Mouse (Mus musculus) midbrain, embryonic 11.5 days (tissue): Measurements from ENCODE around the gene Vac14. TPM values are rescaled to one million over a fixed set of nuclear protein-coding genes. Genes with fewer than 3 reads are reported as not detected.
"Not testable (repeated sequence)": the region's sequence is repeated elsewhere in the genome, so short reads cannot be mapped to it uniquely, and the experiment has no call there.

Source experiments
- ATAC-seq: fragments of 200-750 bp; cut with Nextera tagmentation; 2 replicates; pipeline ENCODE4 v1.8.0; 2017; ENCODE audit warnings: moderate TSS enrichment, moderate library complexity; ENCODE audit not compliant: low FRiP score
- DNase-seq: peaks from one replicate; pipeline ENCODE4 v3.0.0; 2015; ENCODE audit warnings: low spot score; ENCODE audit errors: missing footprints
- H3K27ac ChIP-seq: fragments of 300-500 bp; sonication (generic); 2 replicates; pipeline ENCODE4 v1.5.1; 2014; ENCODE audit warnings: low read depth, low read length
- H3K27me3 ChIP-seq: fragments of 300-500 bp; sonication (generic); 2 replicates; pipeline ENCODE4 v1.6.1; 2014; ENCODE audit warnings: mild to moderate bottlenecking, low read length, moderate library complexity, mixed read lengths; ENCODE audit not compliant: control insufficient read depth, insufficient read depth
- H3K36me3 ChIP-seq: fragments of 300-500 bp; sonication (generic); 2 replicates; pipeline ENCODE4 v1.6.1; 2014; ENCODE audit warnings: mild to moderate bottlenecking, low read length, moderate library complexity, mixed read lengths; ENCODE audit not compliant: control insufficient read depth, insufficient read depth
- H3K4me1 ChIP-seq: fragments of 300-500 bp; sonication (generic); 2 replicates; pipeline ENCODE4 v1.6.1; 2014; ENCODE audit warnings: low read length; ENCODE audit not compliant: control insufficient read depth, insufficient read depth
- H3K4me2 ChIP-seq: fragments of 300-500 bp; sonication (generic); 2 replicates; pipeline ENCODE4 v1.6.1; 2014; ENCODE audit warnings: mild to moderate bottlenecking, moderate library complexity
- H3K4me3 ChIP-seq: fragments of 300-500 bp; sonication (generic); 2 replicates; pipeline ENCODE4 v1.5.1; 2014; ENCODE audit warnings: low read depth, low read length
- H3K9ac ChIP-seq: fragments of 300-500 bp; sonication (generic); 2 replicates; pipeline ENCODE4 v1.6.1; 2014; ENCODE audit warnings: low read length
- H3K9me3 ChIP-seq: fragments of 300-500 bp; sonication (generic); 2 replicates; pipeline ENCODE4 v1.6.1; 2016; ENCODE audit warnings: low read length; ENCODE audit not compliant: control insufficient read depth
- WGBS: fragments of 180-500 bp; shearing (Covaris S2); extraction: QIAGEN DNeasy Blood & Tissue Kit; methylation state at CpG from one replicate; pipeline ENCODE4 v1.1.7; 2014; 5-methylcytosine and 5-hydroxymethylcytosine counted together
- polyA plus RNA-seq: library from polyadenylated mRNA; unstranded; fragments of >200 nt; fragmentation: Nextera tagmentation; extraction: Ambion mirVana; gene quantifications from 2 replicates; pipeline ENCODE4 v1.2.1, GENCODE M21; 2014

The Vac14 gene
- polyA plus RNA-seq, 1 experiment from 2014 or later = 33.8 TPM

DNA sequence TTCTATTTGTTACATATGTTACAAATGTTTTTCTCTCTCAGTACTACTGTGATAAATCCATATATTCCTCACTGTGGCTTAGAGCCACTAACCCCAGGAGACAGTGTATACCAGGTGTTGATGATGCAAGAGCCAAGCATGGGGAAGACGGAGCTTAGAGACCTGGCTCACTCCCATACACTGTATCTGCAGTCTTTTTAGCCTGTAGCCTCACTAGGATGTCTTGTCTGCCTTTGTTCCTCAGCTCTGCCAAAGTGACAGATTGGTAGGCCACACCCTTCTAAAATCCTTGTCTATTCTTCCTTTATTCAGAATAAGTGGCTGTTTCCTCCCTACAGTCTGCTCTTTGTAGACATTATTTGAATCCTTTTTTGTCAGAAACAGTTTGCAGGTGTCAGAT, 37.4 kb downstream of the Vac14 start:
- H3K4me3 ChIP-seq = no peak overlapping the region
- H3K27me3 ChIP-seq = no peaks in the 10 kb centered on the region
- DNase-seq = peak; percentile 51
- peaks cover 2% of the 10 kb centered on the region for H3K36me3 ChIP-seq
- no peaks in the 10 kb centered on the region for H3K4me1 ChIP-seq
- no peak overlapping the region for H3K9ac ChIP-seq
- no peak for ATAC-seq
- H3K9me3 ChIP-seq = no peaks in the 10 kb centered on the region
- H3K27ac ChIP-seq = no peak overlapping the region
- no peak overlapping the region for H3K4me2 ChIP-seq
- WGBS = 95% methylated on average over 1 of the region's 1 CpGs

DNA sequence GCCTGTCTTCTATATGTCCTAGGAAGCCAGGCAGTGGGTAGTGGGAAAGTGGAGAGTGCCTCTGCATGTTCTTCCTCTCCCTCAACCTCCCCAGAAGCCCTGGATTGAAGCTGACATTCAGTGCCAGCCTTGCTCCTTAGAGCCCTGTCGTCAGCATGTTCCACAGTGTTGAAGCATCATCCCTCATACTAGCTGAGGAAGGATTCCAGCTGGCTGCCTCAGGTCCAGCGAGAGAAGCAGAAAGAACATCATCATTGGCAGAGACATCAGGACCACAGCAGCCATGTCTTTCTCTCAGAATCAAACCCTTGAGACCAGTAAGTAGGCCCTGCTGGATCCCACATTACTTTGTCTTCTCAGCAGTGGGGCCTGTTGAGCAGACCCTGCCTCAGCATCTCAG, 39.3 kb downstream of the Vac14 start:
- Histone ChIP-seq H3K9me3 (no peaks in the 10 kb centered on the region), H3K4me3 (no peak overlapping the region), H3K27ac (no peak overlapping the region), H3K36me3 (peaks cover 3% of the 10 kb centered on the region), H3K27me3 (no peaks in the 10 kb centered on the region), H3K9ac (no peak overlapping the region), H3K4me1 (no peaks in the 10 kb centered on the region), H3K4me2 (no peak overlapping the region)
- ATAC-seq (no peak), DNase-seq (peak; percentile 26)
- 91% methylated on average over 2 of the region's 2 CpGs for WGBS

DNA sequence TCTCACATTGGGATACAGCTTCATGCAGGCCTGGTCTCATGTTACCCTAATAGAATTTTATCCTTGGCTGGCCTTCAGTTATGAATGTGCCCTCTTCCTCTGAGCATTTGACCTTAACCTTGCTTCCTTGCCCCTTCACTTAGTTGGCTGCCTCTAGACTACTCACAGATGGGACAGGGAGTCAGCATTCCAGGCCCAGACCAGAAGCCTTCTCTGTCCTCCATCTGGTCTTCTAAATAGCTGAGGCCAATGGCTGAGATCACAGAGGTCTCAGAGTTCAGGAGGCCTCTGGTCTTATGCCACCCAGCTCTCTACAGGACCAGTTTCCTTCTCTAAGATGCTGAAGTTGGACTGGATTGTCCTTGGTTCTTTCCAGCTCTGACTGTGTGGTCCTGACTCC, 41.7 kb downstream of the Vac14 start:
- no peak for ATAC-seq
- no peak for DNase-seq
- H3K27me3 ChIP-seq = no peaks in the 10 kb centered on the region
- H3K9ac ChIP-seq = no peak overlapping the region
- H3K27ac ChIP-seq = no peak overlapping the region
- H3K36me3 ChIP-seq = peaks cover 3% of the 10 kb centered on the region
- no peak overlapping the region for H3K4me3 ChIP-seq
- H3K9me3 ChIP-seq = no peaks in the 10 kb centered on the region
- H3K4me2 ChIP-seq = no peak overlapping the region
- peaks cover 7% of the 10 kb centered on the region; the same call in 1 of the 2 replicates for H3K4me1 ChIP-seq

DNA sequence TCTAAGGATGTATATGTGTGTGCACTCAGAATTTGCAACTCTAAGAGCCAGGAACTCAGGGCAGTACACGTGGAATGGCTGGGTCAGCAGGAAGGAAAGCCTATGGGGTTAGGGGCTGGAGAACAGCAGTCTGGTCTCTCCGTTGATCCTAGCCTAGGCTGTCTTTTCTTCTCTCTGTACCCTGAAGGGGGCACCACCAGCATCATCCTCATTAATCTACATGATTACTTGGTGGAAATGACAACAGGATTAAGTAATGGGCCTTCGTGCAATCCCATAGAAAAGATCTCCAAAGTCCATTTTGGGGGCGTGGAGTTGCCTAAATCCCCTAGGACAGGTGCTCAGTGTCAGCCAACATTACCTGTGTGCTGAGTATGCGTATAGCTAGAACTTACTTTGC, 44.2 kb downstream of the Vac14 start:
- DNase-seq (no peak), ATAC-seq (no peak)
- Histone ChIP-seq H3K4me3 (no peak overlapping the region), H3K27ac (no peak overlapping the region), H3K27me3 (no peaks in the 10 kb centered on the region), H3K4me2 (no peak overlapping the region), H3K9me3 (no peaks in the 10 kb centered on the region), H3K4me1 (peaks cover 7% of the 10 kb centered on the region; the same call in 1 of the 2 replicates), H3K36me3 (peaks cover 3% of the 10 kb centered on the region), H3K9ac (no peak overlapping the region)
- 80% methylated on average over 5 of the region's 5 CpGs for WGBS

DNA sequence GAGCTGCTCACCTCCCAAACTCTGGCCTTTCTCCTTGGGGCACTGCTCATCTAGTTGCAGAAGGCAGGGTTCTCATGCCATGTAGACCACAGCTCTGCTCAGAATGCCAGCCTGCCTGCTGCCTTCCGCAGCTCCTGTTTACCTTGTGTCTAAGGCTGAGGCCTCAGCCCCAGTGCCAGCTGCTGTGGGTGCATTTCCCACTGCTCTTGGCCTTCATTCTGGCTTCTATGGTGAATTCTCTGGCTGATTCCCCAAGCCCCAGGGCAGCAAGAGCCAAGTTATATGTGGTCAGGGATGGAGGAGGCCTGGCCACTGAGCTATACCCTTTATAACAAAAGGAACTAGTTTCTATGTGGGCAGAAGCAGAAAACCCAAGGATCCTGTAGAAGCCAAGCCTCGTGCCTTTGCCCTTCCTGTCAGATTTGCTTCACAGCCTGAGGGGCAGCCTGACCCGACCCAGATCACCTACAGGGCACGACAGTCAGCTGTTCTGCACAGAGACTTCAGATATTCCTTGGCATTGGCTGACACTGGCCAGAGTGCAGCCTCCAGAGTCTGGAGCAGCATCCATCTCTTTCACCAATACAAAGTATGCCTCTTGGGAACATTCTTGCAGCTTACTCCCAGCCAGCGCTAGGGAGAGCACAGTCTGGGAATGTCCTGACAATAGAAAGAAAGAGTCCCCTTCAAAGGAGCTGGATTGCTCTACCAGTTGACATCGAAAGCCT, 44.8 kb downstream of the Vac14 start:
- peaks cover 3% of the 10 kb centered on the region for H3K36me3 ChIP-seq
- H3K4me3 ChIP-seq = no peak overlapping the region
- DNase-seq (no peak), ATAC-seq (no peak)
- H3K4me2 ChIP-seq = no peak overlapping the region
- H3K27me3 ChIP-seq = no peaks in the 10 kb centered on the region
- no peak overlapping the region for H3K9ac ChIP-seq
- peaks cover 7% of the 10 kb centered on the region; the same call in 1 of the 2 replicates for H3K4me1 ChIP-seq
- no peak overlapping the region for H3K27ac ChIP-seq
- H3K9me3 ChIP-seq = no peaks in the 10 kb centered on the region
- WGBS = 85% methylated on average over 6 of the region's 6 CpGs

DNA sequence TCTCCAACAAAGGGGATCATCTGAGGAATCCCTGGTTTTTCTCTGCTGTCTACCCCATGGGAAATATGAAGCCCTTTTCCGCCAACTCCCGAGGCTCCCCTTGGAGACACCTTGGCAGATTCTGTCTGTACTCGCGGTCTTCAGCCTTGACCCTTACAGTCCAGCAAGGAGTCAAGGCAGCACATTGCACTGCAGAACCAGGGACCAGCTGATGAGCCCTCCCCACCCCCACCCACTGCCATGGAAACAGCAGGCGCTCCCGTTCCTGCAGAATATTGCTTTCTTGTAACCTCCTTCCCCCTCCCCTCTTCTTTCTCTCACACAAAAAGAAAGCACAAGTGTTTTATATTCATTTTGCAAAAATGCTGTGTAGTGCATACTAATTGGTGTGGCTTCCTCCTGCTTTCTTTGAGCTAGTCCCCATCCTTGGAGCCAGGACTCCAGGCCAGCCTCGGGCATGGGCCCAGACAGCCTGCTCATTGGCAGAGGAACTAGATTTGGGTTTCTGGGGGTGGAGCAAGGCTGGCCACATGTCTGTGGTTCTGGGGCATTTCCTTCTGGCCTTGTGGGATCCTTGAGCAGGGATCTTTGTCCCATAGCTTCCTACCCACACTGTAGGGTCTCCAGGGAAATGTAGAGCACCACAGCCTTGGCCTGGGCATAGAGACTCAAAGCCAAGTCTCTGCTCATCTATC, 46.0 kb downstream of the Vac14 start:
- WGBS = 70% methylated on average over 7 of the region's 7 CpGs
- no peaks in the 10 kb centered on the region for H3K9me3 ChIP-seq
- ATAC-seq (peak; percentile 65; the same call in 1 of the 2 replicates), DNase-seq (peak; percentile 84)
- H3K4me1 ChIP-seq = peaks cover 7% of the 10 kb centered on the region; the same call in 1 of the 2 replicates
- no peak overlapping the region for H3K4me3 ChIP-seq
- no peak overlapping the region for H3K4me2 ChIP-seq
- 0 out of 2 replicates have a peak overlapping the region, but pooled peaks have one; percentile 4 for H3K27ac ChIP-seq
- no peak overlapping the region for H3K9ac ChIP-seq
- H3K36me3 ChIP-seq = peaks cover 3% of the 10 kb centered on the region
- H3K27me3 ChIP-seq = no peaks in the 10 kb centered on the region

DNA sequence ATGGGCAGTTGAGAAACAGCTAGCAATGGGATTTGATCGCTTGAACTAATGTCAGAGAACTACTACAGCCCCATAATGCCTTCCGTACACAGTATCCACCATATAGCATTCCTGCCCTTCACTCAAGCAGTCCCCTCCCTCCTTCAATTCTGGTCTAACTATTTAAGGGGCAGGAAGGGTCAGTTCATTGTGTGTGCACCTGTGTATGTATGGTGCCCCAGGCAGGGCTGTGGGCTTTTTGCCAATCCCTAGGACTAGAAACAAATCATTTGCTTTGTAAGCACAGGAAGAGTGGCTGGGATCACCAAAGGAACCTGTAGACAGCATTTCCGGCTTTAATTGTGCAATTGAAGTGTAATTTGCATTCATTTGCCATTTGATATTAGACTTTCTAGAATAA, 46.6 kb downstream of the Vac14 start:
- Histone ChIP-seq H3K4me1 (peaks cover 7% of the 10 kb centered on the region; the same call in 1 of the 2 replicates), H3K4me3 (no peak overlapping the region), H3K27ac (no peak overlapping the region), H3K27me3 (no peaks in the 10 kb centered on the region), H3K36me3 (peaks cover 3% of the 10 kb centered on the region), H3K4me2 (no peak overlapping the region), H3K9ac (no peak overlapping the region), H3K9me3 (no peaks in the 10 kb centered on the region)
- DNase-seq = peak; percentile 53
- 92% methylated on average over 3 of the region's 3 CpGs for WGBS
- ATAC-seq = no peak

DNA sequence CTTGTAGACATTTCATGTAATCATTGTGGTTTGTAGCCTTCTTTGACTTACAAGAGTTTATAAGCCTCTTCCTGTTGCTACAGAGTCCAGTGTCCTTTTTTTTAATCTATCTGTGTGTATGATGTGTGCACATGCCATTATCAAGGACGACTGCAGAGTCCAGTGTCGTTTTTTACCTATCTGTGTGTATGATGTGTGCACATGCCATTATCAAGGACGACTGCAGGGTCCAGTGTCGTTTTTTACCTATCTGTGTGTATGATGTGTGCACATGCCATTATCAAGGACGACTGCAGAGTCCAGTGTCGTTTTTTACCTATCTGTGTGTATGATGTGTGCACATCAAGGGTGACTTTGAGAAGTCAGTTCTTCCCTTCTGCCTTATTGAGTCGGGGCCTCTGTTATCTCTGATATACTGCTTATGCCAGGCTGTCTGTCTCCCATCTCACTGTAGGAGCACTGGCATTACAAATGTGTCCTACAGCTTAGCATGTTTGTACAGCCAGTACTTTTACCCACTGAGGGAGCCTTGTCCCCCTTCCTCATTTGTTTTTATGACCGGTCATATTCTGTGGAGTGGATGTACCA, 49.3 kb downstream of the Vac14 start:
- H3K4me3 ChIP-seq, DNase-seq, ATAC-seq, H3K27me3 ChIP-seq, H3K9ac ChIP-seq, H3K4me1 ChIP-seq, H3K4me2 ChIP-seq, H3K36me3 ChIP-seq, H3K27ac ChIP-seq, H3K9me3 ChIP-seq: not testable (repeated sequence)
- WGBS = 90% methylated on average over 8 of the region's 8 CpGs
